Mouse (Mus musculus): Measurements from ENCODE around the gene Mrrf.

The Mrrf gene

DNA sequence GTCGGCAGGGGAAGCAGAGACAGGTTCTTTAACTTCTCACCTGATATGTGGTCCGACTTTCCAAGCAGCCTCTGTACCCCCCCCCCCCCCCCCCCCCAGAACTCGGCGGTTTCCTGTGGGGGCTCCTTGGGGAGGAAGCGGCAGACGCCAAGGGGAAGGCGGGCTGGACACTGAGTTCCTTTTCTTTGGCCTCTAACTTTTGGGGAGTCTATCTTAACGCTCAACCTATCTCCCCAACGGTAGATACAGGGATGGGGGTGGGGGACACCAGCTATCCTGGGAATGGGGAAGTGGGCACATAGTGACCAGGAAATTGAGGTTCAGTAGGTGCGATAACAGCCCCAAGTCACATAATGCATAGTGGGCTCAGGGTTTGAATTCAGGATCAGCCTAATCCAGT, 94.8 kb downstream of the Mrrf start:
- no peak for DNase-seq (ENCODE audit: low read depth, low spot score)

DNA sequence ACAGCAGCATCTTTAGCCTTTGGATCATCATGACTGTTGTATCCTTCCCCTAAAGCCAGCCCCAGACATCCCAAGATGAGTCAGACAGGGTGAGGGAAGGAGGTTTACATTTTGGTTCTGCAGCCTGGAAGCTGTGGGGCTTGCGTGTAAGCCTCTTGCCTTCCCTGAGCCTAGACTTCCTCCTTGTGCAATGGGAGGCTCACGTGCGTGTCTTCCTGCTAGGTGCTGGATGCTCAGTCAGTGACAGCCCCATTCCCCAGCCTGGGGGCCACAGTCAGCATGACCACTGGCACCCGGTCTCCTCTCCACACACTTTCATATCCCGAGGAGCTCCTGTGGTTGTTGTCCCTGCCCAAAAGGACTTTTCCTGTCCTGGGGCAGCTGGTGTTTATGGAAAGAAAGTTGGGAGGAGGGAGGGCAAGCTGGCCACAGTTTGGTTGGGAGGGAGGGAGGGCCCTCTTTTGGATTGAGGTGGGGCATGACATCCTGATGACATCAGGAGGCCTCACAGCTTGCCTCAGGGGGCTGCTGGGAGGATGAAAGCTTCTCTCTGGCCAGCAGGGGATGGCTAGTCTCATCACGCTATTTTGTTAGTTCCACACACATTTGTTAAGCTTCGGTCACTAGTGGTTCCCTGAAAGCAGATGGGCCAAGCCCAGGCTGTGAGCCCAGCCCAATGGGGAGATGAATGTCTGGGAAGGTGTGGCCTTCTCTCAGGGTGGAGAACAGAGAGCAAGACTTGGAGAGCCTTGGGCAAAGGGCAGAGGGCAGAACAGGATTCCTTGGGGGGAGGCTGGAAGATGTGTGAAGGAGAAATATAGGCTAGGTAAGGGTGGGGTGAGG, 98.6 kb downstream of the Mrrf start:
- DNase-seq (ENCODE audit: low read depth, low spot score), result no peak

DNA sequence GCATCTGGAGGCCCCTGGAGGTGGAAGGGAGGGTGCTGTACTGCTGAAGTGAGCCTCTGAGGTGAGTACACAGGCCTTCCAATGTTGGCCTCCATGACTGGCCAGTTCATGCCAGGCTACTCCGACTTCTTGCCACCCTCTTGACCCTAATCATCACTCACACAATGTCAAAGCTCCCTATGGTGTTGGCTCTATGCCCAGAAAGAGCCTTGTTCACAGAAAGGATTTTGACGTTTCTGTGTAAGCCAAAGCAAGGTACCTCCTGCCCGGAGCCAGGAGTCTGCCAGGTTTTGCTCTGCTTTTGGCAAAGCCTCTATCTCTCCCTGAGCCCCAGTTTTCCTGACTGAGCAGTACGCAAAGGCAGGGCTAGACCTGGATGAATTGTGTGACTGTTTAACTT, 99.7 kb downstream of the Mrrf start:
- DNase-seq (ENCODE audit: low read depth, low spot score), result no peak

- no peak for DNase-seq (ENCODE audit: low read depth, low spot score)
Observed at GRCm38 (mm10) chr2:36236889-36237288, 100.7 kb downstream of the Mrrf start.

GRCm38 (mm10) chr2:36237557-36237956, 101.4 kb downstream of the Mrrf start:
- no peak for DNase-seq (ENCODE audit: low read depth, low spot score)

GRCm38 (mm10) chr2:36238467-36238866, 102.3 kb downstream of the Mrrf start:
- DNase-seq (ENCODE audit: low read depth, low spot score), result peak; percentile 39

GRCm38 (mm10) chr2:36238951-36239350, 102.8 kb downstream of the Mrrf start:
- DNase-seq (ENCODE audit: low read depth, low spot score), result no peak

Measured in ZHBTc4 (cell line).